Mouse (Mus musculus): ENCODE data around the gene Ltbp2. TPM values are rescaled to one million over a fixed set of nuclear protein-coding genes. Genes with fewer than 3 reads are reported as not detected.

The Ltbp2 gene
- total and polyA plus RNA-seq, 2 experiments from 2014 or later, result 1.1 to 8.1 TPM

GRCm38 (mm10) chr12:84818496-84818895 is 57.8 kb downstream of the Ltbp2 start:
- Histone ChIP-seq H3K36me3 (replicated peaks; ENCODE audit: control insufficient read depth, insufficient read depth, low read length) (no peaks in the 10 kb centered on the region), H3K9me3 (replicated peaks; ENCODE audit: control insufficient read depth, low read length) (no peaks in the 10 kb centered on the region), H3K27ac (ENCODE audit: low read depth) (no peak overlapping the region), H3K9ac (replicated peaks; ENCODE audit: low read depth, low read length) (no peak overlapping the region), H3K4me3 (ENCODE audit: low read depth, low read length) (no peak overlapping the region), H3K4me2 (ENCODE audit: low read depth, low read length) (no peak overlapping the region), H3K4me1 (ENCODE audit: control insufficient read depth, insufficient read depth) (peaks cover 7% of the 10 kb centered on the region; the same call in 1 of the 2 replicates), H3K27me3 (ENCODE audit: control insufficient read depth, insufficient read depth, low read length) (peaks cover 94% of the 10 kb centered on the region)
- DNase-seq (ENCODE audit: low spot score) (no peak), ATAC-seq (ENCODE audit: insufficient read depth, low read depth) (no peak)
- 63% methylated on average over 4 of the region's 4 CpGs for WGBS
- TF ChIP-seq EP300 (IDR thresholded peaks at IDR 0.05; ENCODE audit: low read depth) (no peak), CTCF (IDR thresholded peaks at IDR 0.05; ENCODE audit: low read depth) (no peak)

DNA sequence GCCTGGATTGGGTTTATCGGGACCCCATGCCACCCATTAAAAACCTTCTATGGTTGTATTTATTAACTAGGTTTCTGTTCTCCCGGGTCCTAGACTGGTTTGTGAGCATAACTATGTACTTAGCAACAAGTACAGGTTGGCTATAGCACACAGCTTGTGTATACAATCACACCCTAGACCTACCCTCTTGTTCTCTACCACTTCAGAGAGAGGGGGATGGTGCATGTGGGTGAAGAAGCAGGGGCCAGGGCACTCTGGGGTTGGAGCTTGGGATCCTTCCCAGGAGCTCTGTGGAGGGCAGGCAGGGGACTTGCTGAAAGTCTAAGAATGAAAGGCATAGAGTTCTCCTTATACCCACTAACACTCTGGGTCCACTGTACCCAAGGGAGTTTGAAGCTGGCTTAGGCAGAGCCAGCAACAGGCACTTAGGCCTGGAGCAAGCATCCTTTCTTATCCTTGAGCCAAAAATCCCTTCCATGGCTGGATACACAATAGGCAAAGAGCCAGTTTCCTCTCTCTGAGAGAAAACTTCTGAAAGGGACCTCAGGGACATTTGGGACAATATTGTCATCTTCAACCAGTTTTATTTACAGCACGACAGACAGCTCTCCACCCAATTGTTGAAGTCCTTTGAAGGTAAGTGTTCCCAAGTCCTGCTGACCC is 61.5 kb downstream of the Ltbp2 start:
- H3K4me2 ChIP-seq (ENCODE audit: low read depth, low read length), result no peak overlapping the region
- 0 out of 2 replicates have a peak, but pooled peaks cover 3% of the 10 kb centered on the region for H3K4me1 ChIP-seq (ENCODE audit: control insufficient read depth, insufficient read depth)
- WGBS, result 73% methylated on average over 3 of the region's 3 CpGs
- no peak overlapping the region for H3K27ac ChIP-seq (ENCODE audit: low read depth)
- no peak overlapping the region for H3K4me3 ChIP-seq (ENCODE audit: low read depth, low read length)
- H3K36me3 ChIP-seq (replicated peaks; ENCODE audit: control insufficient read depth, insufficient read depth, low read length), result no peaks in the 10 kb centered on the region
- peaks cover 90% of the 10 kb centered on the region for H3K27me3 ChIP-seq (ENCODE audit: control insufficient read depth, insufficient read depth, low read length)
- ATAC-seq (ENCODE audit: insufficient read depth, low read depth) (no peak), DNase-seq (ENCODE audit: low spot score) (no peak)
- H3K9me3 ChIP-seq (replicated peaks; ENCODE audit: control insufficient read depth, low read length), result no peaks in the 10 kb centered on the region
- TF ChIP-seq EP300 (IDR thresholded peaks at IDR 0.05; ENCODE audit: low read depth) (no peak), CTCF (IDR thresholded peaks at IDR 0.05; ENCODE audit: low read depth) (no peak)
- H3K9ac ChIP-seq (replicated peaks; ENCODE audit: low read depth, low read length), result no peak overlapping the region

DNA sequence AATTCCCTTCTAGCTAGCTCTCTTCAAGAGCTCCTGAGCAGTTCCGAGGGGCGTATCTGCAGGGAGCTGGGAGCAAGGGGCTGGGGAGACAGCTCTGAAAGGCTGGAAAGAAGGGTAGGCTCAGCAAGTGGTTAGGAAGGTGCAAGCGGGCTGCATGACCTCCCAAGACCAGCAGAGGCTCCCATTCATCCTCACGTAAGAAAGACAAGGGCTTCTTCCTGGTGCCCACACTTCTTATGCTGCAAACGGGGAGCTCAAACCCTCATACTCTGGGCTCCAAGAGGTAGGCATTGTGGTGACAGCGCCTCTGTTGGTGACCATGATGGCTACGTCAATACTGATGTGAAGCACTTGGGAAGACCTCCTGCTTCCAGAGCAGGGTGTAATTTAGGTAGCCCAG is 62.6 kb downstream of the Ltbp2 start:
- DNase-seq (ENCODE audit: low spot score) (no peak), ATAC-seq (ENCODE audit: insufficient read depth, low read depth) (no peak)
- WGBS, result 44% methylated on average over 7 of the region's 7 CpGs
- Histone ChIP-seq H3K4me1 (ENCODE audit: control insufficient read depth, insufficient read depth) (0 out of 2 replicates have a peak, but pooled peaks cover 3% of the 10 kb centered on the region), H3K27me3 (ENCODE audit: control insufficient read depth, insufficient read depth, low read length) (peaks cover 91% of the 10 kb centered on the region), H3K4me2 (ENCODE audit: low read depth, low read length) (no peak overlapping the region), H3K9me3 (replicated peaks; ENCODE audit: control insufficient read depth, low read length) (no peaks in the 10 kb centered on the region), H3K27ac (ENCODE audit: low read depth) (no peak overlapping the region), H3K36me3 (replicated peaks; ENCODE audit: control insufficient read depth, insufficient read depth, low read length) (no peaks in the 10 kb centered on the region), H3K9ac (replicated peaks; ENCODE audit: low read depth, low read length) (no peak overlapping the region), H3K4me3 (ENCODE audit: low read depth, low read length) (no peak overlapping the region)
- peak; percentile 29 for TF ChIP-seq CTCF (IDR thresholded peaks at IDR 0.05; ENCODE audit: low read depth)
- TF ChIP-seq EP300 (IDR thresholded peaks at IDR 0.05; ENCODE audit: low read depth), result no peak

DNA sequence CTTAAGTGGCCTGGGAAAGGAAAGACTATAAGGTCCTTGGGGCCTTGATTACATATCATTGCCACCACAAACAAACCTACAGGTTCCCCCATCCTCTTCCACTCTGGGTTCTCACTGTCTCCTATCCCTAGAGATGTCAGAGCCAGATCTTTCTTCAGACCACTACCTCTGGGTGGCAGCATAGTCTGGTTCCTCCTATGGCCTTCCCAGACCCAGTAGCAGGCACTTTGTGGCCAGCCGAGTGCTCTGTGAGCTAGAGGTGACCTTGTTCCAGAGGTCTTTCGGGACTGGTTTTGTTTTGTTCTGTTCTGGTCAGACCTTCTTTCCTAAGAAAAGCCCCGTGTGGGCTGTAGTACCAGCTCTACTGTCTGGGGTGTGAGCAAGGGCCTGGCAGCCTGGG is 64.3 kb downstream of the Ltbp2 start:
- H3K36me3 ChIP-seq (replicated peaks; ENCODE audit: control insufficient read depth, insufficient read depth, low read length), result no peaks in the 10 kb centered on the region
- ATAC-seq (ENCODE audit: insufficient read depth, low read depth) (0 out of 2 replicates have a peak, but pooled peaks have one; percentile 11), DNase-seq (ENCODE audit: low spot score) (no peak)
- TF ChIP-seq CTCF (IDR thresholded peaks at IDR 0.05; ENCODE audit: low read depth) (peak; percentile 33), EP300 (IDR thresholded peaks at IDR 0.05; ENCODE audit: low read depth) (no peak)
- H3K4me3 ChIP-seq (ENCODE audit: low read depth, low read length), result no peak overlapping the region
- H3K9me3 ChIP-seq (replicated peaks; ENCODE audit: control insufficient read depth, low read length), result no peaks in the 10 kb centered on the region
- 41% methylated on average over 3 of the region's 3 CpGs for WGBS
- H3K27me3 ChIP-seq (ENCODE audit: control insufficient read depth, insufficient read depth, low read length), result peaks cover 93% of the 10 kb centered on the region
- no peak overlapping the region for H3K27ac ChIP-seq (ENCODE audit: low read depth)
- no peak overlapping the region for H3K9ac ChIP-seq (replicated peaks; ENCODE audit: low read depth, low read length)
- H3K4me1 ChIP-seq (ENCODE audit: control insufficient read depth, insufficient read depth), result 0 out of 2 replicates have a peak, but pooled peaks cover 3% of the 10 kb centered on the region
- H3K4me2 ChIP-seq (ENCODE audit: low read depth, low read length), result no peak overlapping the region

- Histone ChIP-seq H3K4me2 (ENCODE audit: low read depth, low read length) (no peak overlapping the region), H3K9ac (replicated peaks; ENCODE audit: low read depth, low read length) (no peak overlapping the region), H3K27ac (ENCODE audit: low read depth) (no peak overlapping the region), H3K9me3 (replicated peaks; ENCODE audit: control insufficient read depth, low read length) (no peaks in the 10 kb centered on the region), H3K4me1 (ENCODE audit: control insufficient read depth, insufficient read depth) (0 out of 2 replicates have a peak, but pooled peaks cover 3% of the 10 kb centered on the region), H3K36me3 (replicated peaks; ENCODE audit: control insufficient read depth, insufficient read depth, low read length) (no peaks in the 10 kb centered on the region), H3K27me3 (ENCODE audit: control insufficient read depth, insufficient read depth, low read length) (peaks cover 95% of the 10 kb centered on the region), H3K4me3 (ENCODE audit: low read depth, low read length) (no peak overlapping the region)
- TF ChIP-seq EP300 (IDR thresholded peaks at IDR 0.05; ENCODE audit: low read depth) (no peak), CTCF (IDR thresholded peaks at IDR 0.05; ENCODE audit: low read depth) (no peak)
- DNase-seq (ENCODE audit: low spot score) (peak; percentile 51), ATAC-seq (ENCODE audit: insufficient read depth, low read depth) (no peak)
- 53% methylated on average over 4 of the region's 4 CpGs for WGBS
Observed at GRCm38 (mm10) chr12:84811510-84811909, 64.8 kb downstream of the Ltbp2 start.

DNA sequence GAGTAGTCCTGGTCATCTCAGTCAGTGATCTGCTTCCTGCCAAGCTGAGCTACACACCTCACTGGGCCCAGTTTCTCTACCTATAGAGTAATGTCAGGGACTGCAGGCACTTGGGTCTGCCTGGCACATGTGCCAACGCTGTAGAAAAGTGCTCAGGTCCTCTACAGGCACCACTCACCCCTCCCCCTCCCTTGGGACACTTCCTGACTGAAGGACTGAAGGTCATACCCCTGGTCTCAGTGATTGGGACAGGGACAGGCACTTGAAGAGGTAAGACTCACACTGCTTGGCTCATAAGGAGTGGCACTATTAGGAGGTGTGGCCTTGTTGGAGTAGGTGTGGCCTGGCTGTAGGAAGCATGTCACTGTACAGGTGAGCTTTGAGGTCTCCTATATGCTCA is 65.5 kb downstream of the Ltbp2 start:
- no peak for DNase-seq (ENCODE audit: low spot score)
- Histone ChIP-seq H3K4me1 (ENCODE audit: control insufficient read depth, insufficient read depth) (0 out of 2 replicates have a peak, but pooled peaks cover 5% of the 10 kb centered on the region), H3K4me2 (ENCODE audit: low read depth, low read length) (no peak overlapping the region), H3K27ac (ENCODE audit: low read depth) (no peak overlapping the region), H3K9me3 (replicated peaks; ENCODE audit: control insufficient read depth, low read length) (no peaks in the 10 kb centered on the region), H3K9ac (replicated peaks; ENCODE audit: low read depth, low read length) (no peak overlapping the region), H3K27me3 (ENCODE audit: control insufficient read depth, insufficient read depth, low read length) (peaks cover 95% of the 10 kb centered on the region), H3K4me3 (ENCODE audit: low read depth, low read length) (no peak overlapping the region), H3K36me3 (replicated peaks; ENCODE audit: control insufficient read depth, insufficient read depth, low read length) (no peaks in the 10 kb centered on the region)
- ATAC-seq (ENCODE audit: insufficient read depth, low read depth), result no peak
- TF ChIP-seq EP300 (IDR thresholded peaks at IDR 0.05; ENCODE audit: low read depth), result no peak
- no peak for TF ChIP-seq CTCF (IDR thresholded peaks at IDR 0.05; ENCODE audit: low read depth)
- WGBS, result 76% methylated on average over 1 of the region's 1 CpGs
